Mouse (Mus musculus): ENCODE data around the gene Dvl2. TPM values are rescaled to one million over a fixed set of nuclear protein-coding genes. Genes with fewer than 3 reads are reported as not detected.
"Not testable (repeated sequence)": the region's sequence is repeated elsewhere in the genome, so short reads cannot be mapped to it uniquely, and the experiment has no call there.

Gene Dvl2
- total and polyA plus RNA-seq, 2 experiments from 2014 or later, result 18.1 to 37.3 TPM

DNA sequence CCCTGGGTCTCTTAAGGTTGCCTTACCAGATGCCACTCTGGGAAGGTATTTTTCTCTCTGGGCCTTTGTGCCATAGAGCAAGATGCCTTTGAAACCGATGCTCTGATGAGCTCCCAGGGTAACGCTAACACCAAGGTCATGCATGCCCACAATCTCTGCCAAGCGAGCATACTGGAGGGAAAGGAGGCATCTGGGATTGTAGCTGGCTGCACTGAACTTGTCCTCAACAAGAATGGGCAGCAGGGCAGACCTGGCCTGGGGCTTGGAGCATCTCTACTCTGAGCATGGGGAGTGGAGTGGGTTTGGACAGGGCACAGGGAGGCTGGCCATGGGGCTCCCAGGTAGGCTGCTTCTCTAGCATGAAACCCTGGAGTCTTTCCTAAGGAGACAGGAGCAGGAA is 13.0 kb downstream of the Dvl2 start:
- Histone ChIP-seq H3K9me3 (ENCODE audit: low read length) (no peaks in the 10 kb centered on the region), H3K4me3 (ENCODE audit: low read length) (no peak overlapping the region), H3K36me3 (ENCODE audit: insufficient read depth, low read length) (peaks cover 43% of the 10 kb centered on the region), H3K9ac (replicated peaks; ENCODE audit: low read length) (no peak overlapping the region), H3K4me1 (ENCODE audit: insufficient read depth, low read length) (peaks cover 18% of the 10 kb centered on the region), H3K27me3 (ENCODE audit: insufficient read depth, low read length) (no peaks in the 10 kb centered on the region), H3K4me2 (ENCODE audit: low read depth, low read length) (no peak overlapping the region), H3K27ac (no peak overlapping the region)
- WGBS, result 63% methylated on average over 3 of the region's 3 CpGs
- no peak for TF ChIP-seq CTCF (IDR thresholded peaks at IDR 0.05; ENCODE audit: low read depth)
- ATAC-seq (no peak), DNase-seq (ENCODE audit: low spot score) (no peak)

DNA sequence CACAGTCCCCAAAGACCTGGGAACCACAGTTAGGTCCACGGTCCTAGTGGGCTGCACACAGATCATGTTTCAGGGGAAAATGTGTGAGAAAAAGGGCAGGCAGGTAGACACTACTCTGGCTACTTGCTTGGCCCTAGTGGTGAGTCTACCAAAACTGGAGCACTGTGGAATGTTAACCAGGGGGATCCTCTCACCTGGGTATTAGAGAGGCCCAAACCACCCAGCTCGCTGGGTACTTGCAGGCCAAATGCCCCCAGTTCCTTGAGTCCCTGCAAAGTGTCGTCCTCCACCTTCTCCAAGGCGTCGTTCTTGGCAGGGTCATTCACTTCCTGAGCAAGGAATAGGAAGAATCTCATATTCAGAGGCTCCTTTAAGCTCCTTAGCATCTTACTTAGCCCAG is 13.7 kb downstream of the Dvl2 start:
- Histone ChIP-seq H3K4me1 (ENCODE audit: insufficient read depth, low read length) (peaks cover 22% of the 10 kb centered on the region), H3K36me3 (ENCODE audit: insufficient read depth, low read length) (peaks cover 37% of the 10 kb centered on the region), H3K9me3 (ENCODE audit: low read length) (no peaks in the 10 kb centered on the region), H3K27ac (peak overlapping the region; percentile 77; the same call in 1 of the 2 replicates), H3K27me3 (ENCODE audit: insufficient read depth, low read length) (no peaks in the 10 kb centered on the region), H3K9ac (replicated peaks; ENCODE audit: low read length) (no peak overlapping the region), H3K4me2 (ENCODE audit: low read depth, low read length) (no peak overlapping the region), H3K4me3 (ENCODE audit: low read length) (no peak overlapping the region)
- DNase-seq (ENCODE audit: low spot score) (no peak), ATAC-seq (no peak)
- 71% methylated on average over 5 of the region's 5 CpGs for WGBS
- TF ChIP-seq CTCF (IDR thresholded peaks at IDR 0.05; ENCODE audit: low read depth), result peak; percentile 18; the same call in 1 of the 2 replicates

DNA sequence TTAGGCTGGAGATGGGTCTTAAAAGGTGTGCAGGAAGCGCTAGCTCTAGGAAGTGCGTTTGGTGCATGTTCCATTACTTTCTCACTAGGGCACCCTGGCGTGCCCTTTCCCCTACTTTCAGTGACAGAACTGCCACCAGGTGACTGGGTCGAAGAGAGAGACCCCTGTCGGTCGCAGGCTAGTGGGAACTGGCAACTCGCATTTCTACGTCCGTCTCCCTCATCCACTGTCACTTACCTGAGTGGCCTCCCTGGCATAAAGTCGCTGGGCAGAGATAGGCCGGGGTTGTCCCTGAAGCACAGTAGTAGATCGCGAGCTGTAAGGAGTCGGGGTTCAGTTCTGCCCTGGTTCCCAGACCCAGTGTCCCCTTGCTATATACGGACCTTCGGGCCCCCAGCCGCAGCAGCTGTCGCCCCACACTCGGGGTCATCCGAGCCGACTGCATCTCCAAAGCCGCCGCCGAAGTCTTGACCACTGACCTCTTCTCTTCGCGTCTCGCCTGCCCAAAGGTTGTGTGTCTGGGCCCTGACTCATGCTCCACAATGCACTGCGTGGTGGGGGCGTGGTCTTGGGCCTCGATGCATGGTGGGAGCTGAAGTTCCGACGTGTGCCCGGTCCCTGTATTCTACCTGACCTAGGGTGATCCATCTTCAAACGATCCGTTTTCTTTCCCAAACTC is 14.6 kb downstream of the Dvl2 start, which contains the start of gene Acadvl:
TSS of gene Acadvl (minus strand) at position 532 of the 679 bp plus-strand sequence.
- DNase-seq (ENCODE audit: low spot score), result peak; percentile 91
- Histone ChIP-seq H3K4me2 (ENCODE audit: low read depth, low read length) (peak within 1 kb of the TSS; percentile 92), H3K4me1 (ENCODE audit: insufficient read depth, low read length) (peaks cover 31% of the 10 kb centered on the region), H3K27ac (peak within 1 kb of the TSS; percentile 77), H3K9me3 (ENCODE audit: low read length) (no peaks in the 10 kb centered on the region), H3K36me3 (ENCODE audit: insufficient read depth, low read length) (peaks cover 28% of the 10 kb centered on the region), H3K27me3 (ENCODE audit: insufficient read depth, low read length) (no peaks in the 10 kb centered on the region), H3K9ac (replicated peaks; ENCODE audit: low read length) (peak within 1 kb of the TSS; percentile 81), H3K4me3 (ENCODE audit: low read length) (peak within 1 kb of the TSS; percentile 62)
- peak; percentile 81 for ATAC-seq
- WGBS, result 0% methylated on average over 35 of the region's 35 CpGs
- TF ChIP-seq CTCF (IDR thresholded peaks at IDR 0.05; ENCODE audit: low read depth), result peak; percentile 63

DNA sequence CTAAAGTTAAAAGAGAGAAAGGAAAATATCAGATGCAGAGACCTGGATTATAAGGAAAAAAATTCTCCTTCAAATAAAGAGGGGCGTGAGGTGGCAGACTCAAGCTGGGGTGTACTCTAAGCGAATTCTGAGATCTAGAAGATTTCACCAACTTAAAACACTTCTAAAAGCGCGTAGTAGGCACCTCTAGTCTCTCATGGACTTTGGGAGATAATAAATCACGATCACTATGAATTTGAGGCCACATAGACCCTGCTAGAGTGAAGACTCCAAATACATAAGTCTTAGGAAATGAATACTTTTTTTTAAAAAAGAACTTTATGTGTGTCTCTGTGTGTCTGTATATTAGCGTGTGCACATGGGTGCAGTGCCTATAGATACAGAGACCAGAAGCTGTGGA is 15.3 kb downstream of the Dvl2 start:
- H3K9ac ChIP-seq (replicated peaks; ENCODE audit: low read length), result peak overlapping the region; percentile 81; the same call in 1 of the 2 replicates
- H3K27ac ChIP-seq, result no peak overlapping the region
- H3K4me2 ChIP-seq (ENCODE audit: low read depth, low read length), result peak overlapping the region; percentile 92
- WGBS, result 65% methylated on average over 6 of the region's 6 CpGs
- TF ChIP-seq CTCF (IDR thresholded peaks at IDR 0.05; ENCODE audit: low read depth), result no peak
- ATAC-seq, result no peak
- DNase-seq (ENCODE audit: low spot score), result no peak
- H3K4me3 ChIP-seq (ENCODE audit: low read length), result no peak overlapping the region; the same call in 1 of the 2 replicates
- H3K4me1 ChIP-seq (ENCODE audit: insufficient read depth, low read length), result peaks cover 38% of the 10 kb centered on the region
- no peaks in the 10 kb centered on the region for H3K9me3 ChIP-seq (ENCODE audit: low read length)
- no peaks in the 10 kb centered on the region for H3K27me3 ChIP-seq (ENCODE audit: insufficient read depth, low read length)
- H3K36me3 ChIP-seq (ENCODE audit: insufficient read depth, low read length), result peaks cover 22% of the 10 kb centered on the region

DNA sequence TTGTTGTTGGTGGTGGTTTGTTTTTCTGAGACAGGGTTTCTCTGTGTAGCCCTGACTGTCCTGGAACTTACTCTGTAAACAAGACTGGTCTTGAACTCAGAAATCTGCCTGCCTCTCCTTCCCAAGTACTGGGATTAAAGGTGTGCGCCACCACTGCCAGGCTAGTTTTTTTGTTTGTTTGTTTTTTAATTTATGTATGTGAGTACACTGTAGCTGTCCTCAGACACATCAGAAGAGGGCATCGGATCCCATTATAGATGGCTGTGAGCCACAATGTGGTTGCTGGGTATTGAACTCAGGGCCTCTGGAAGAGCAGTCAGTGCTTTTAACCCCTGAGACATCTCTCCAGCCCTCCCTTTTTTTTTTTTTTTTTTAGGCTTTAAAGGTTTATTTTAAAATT is 15.8 kb downstream of the Dvl2 start:
- not testable (repeated sequence) for H3K9ac ChIP-seq (replicated peaks; ENCODE audit: low read length)

DNA sequence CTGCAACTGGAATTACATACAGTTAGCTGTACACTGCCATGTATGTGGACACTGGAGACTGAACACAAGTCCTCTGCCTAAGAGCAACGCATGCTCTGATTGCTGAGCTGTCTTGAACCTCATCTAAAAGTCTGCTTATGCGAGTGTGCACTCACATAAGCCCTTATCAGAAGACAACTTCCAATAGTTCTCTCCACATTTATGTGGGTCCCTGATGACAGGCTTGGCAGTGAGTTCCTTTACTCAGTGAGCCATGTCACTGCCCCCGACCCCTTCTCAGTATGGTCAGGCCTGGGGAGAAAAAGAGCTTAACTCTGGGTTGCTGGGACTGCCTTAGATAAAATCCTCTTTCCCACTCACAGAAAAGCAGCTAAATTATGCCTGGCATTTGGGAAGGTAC is 16.3 kb downstream of the Dvl2 start, which contains the start of gene Dlg4:
TSS of gene Dlg4 (plus strand) at position 274 of the 400 bp plus-strand sequence.
- no peak for TF ChIP-seq CTCF (IDR thresholded peaks at IDR 0.05; ENCODE audit: low read depth)
- no peaks in the 10 kb centered on the region for H3K9me3 ChIP-seq (ENCODE audit: low read length)
- peak within 1 kb of the TSS; percentile 95 for H3K27ac ChIP-seq
- H3K9ac ChIP-seq (replicated peaks; ENCODE audit: low read length), result peak within 1 kb of the TSS; percentile 92
- H3K4me1 ChIP-seq (ENCODE audit: insufficient read depth, low read length), result peaks cover 39% of the 10 kb centered on the region
- peak within 1 kb of the TSS; percentile 90 for H3K4me2 ChIP-seq (ENCODE audit: low read depth, low read length)
- WGBS, result 80% methylated on average over 3 of the region's 3 CpGs
- H3K4me3 ChIP-seq (ENCODE audit: low read length), result peak within 1 kb of the TSS; percentile 80
- DNase-seq (ENCODE audit: low spot score), result no peak
- no peak for ATAC-seq
- H3K27me3 ChIP-seq (ENCODE audit: insufficient read depth, low read length), result no peaks in the 10 kb centered on the region
- peaks cover 12% of the 10 kb centered on the region for H3K36me3 ChIP-seq (ENCODE audit: insufficient read depth, low read length)

More for the DNA sequence above, 15.8 kb downstream of the Dvl2 start:
- H3K27ac ChIP-seq; ATAC-seq; H3K4me2 ChIP-seq (ENCODE audit: low read depth, low read length); H3K9me3 ChIP-seq (ENCODE audit: low read length); H3K27me3 ChIP-seq (ENCODE audit: insufficient read depth, low read length); H3K4me3 ChIP-seq (ENCODE audit: low read length); DNase-seq (ENCODE audit: low spot score): not testable (repeated sequence)
- peaks cover 17% of the 10 kb centered on the region for H3K36me3 ChIP-seq (ENCODE audit: insufficient read depth, low read length)
- WGBS, result 82% methylated on average over 2 of the region's 2 CpGs
- peaks cover 39% of the 10 kb centered on the region for H3K4me1 ChIP-seq (ENCODE audit: insufficient read depth, low read length)
